Mouse (Mus musculus): Measurements from ENCODE around the gene Pycr1. TPM values are rescaled to one million over a fixed set of nuclear protein-coding genes. Genes with fewer than 3 reads are reported as not detected.

The Pycr1 gene
- total and polyA plus RNA-seq, 2 experiments = 0.61 to 2.6 TPM

DNA sequence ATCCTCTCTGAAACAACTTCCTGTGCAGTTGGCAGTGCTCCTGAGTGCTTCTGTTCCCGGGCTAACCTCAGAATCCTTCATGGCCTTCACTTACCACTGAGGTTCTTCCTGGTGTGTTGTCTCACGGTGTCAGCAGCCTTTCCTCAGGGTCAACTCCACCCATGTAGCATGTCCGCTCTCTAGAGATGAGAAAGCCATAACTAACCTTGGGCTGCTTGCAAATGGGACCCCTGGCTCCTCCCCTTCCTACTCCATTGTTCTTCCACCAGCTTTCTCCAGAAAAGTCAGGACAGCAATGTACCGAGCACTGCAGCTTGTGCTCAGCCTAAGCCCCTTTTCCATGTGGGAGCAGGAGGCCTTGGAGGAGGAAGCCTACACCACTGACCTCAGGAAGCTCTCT, 36.8 kb downstream of the Pycr1 start:
- 0 out of 2 replicates have a peak, but pooled peaks cover 3% of the 10 kb centered on the region for H3K4me1 ChIP-seq (ENCODE audit: control insufficient read depth, insufficient read depth, low read length)
- no peaks in the 10 kb centered on the region for H3K27me3 ChIP-seq (ENCODE audit: control insufficient read depth, insufficient read depth, low read length)
- no peak overlapping the region for H3K9ac ChIP-seq (ENCODE audit: low read depth, low read length)
- H3K36me3 ChIP-seq (ENCODE audit: control insufficient read depth, insufficient read depth, low read length) = peaks cover 13% of the 10 kb centered on the region
- no peak for TF ChIP-seq CTCF (IDR thresholded peaks at IDR 0.05; ENCODE audit: low read depth, low read length)
- TF ChIP-seq POLR2A (IDR thresholded peaks at IDR 0.05; ENCODE audit: extremely low read depth, insufficient read depth, low read length) = no peak
- WGBS = 74% methylated on average over 4 of the region's 4 CpGs
- DNase-seq (ENCODE audit: extremely low read depth, low read depth, low spot score) = no peak
- H3K27ac ChIP-seq (replicated peaks; ENCODE audit: insufficient read depth, low read depth, low read length) = no peak overlapping the region
- H3K79me2 ChIP-seq (ENCODE audit: control insufficient read depth, insufficient read depth, low read length) = no peaks in the 10 kb centered on the region
- H3K4me3 ChIP-seq (ENCODE audit: insufficient read depth, low read depth, low read length) = no peak overlapping the region

DNA sequence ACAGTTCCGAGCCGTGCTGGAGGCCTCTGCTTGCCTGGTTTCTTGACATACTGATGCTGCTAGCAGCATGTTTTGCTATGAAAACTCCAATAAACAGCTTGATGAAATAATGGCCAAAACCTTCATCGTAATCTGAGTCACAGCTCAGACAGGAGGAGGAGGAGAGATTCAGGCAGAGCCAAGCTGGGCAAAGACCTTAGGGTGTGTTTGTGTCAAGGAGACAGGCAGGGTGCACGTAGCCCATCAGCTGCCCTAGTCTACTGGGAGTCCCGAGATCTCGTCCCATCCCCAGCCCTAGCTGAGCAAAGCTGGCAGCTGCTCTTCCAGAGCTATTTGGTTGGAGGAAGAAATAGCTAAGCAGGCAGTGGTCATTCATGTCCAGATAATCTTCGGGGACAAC, 37.9 kb downstream of the Pycr1 start:
- 0 out of 2 replicates have a peak, but pooled peaks cover 3% of the 10 kb centered on the region for H3K4me1 ChIP-seq (ENCODE audit: control insufficient read depth, insufficient read depth, low read length)
- no peak overlapping the region for H3K4me3 ChIP-seq (ENCODE audit: insufficient read depth, low read depth, low read length)
- 90% methylated on average over 7 of the region's 7 CpGs for WGBS
- peaks cover 4% of the 10 kb centered on the region; the same call in 1 of the 2 replicates for H3K36me3 ChIP-seq (ENCODE audit: control insufficient read depth, insufficient read depth, low read length)
- H3K9ac ChIP-seq (ENCODE audit: low read depth, low read length) = no peak overlapping the region
- no peak for DNase-seq (ENCODE audit: extremely low read depth, low read depth, low spot score)
- no peak for TF ChIP-seq POLR2A (IDR thresholded peaks at IDR 0.05; ENCODE audit: extremely low read depth, insufficient read depth, low read length)
- no peak for TF ChIP-seq CTCF (IDR thresholded peaks at IDR 0.05; ENCODE audit: low read depth, low read length)
- H3K27ac ChIP-seq (replicated peaks; ENCODE audit: insufficient read depth, low read depth, low read length) = no peak overlapping the region
- H3K27me3 ChIP-seq (ENCODE audit: control insufficient read depth, insufficient read depth, low read length) = no peaks in the 10 kb centered on the region
- H3K79me2 ChIP-seq (ENCODE audit: control insufficient read depth, insufficient read depth, low read length) = no peaks in the 10 kb centered on the region

DNA sequence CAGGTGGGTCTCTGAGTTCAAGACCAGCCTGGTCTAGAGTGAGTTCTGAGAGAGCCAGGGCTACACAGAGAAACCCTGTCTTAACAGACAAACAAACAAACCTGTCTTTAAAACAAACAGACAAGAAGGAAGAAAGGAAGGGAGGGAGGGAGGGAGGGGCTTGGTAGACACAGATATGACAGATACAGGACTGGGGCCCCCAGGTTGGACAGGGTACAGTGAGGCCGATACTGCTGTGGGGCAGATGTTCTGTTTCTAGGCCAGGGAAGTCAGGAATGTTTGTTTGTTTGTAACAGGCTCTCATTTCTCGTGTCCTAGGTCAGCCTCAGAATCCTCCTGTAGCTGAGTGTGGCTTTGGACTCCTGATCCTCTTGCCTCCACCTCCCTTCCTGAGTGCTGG, 40.0 kb downstream of the Pycr1 start:
- H3K4me1 ChIP-seq (ENCODE audit: control insufficient read depth, insufficient read depth, low read length) = peaks cover 5% of the 10 kb centered on the region; the same call in 1 of the 2 replicates
- no peaks in the 10 kb centered on the region for H3K27me3 ChIP-seq (ENCODE audit: control insufficient read depth, insufficient read depth, low read length)
- no peak overlapping the region for H3K4me3 ChIP-seq (ENCODE audit: insufficient read depth, low read depth, low read length)
- H3K27ac ChIP-seq (replicated peaks; ENCODE audit: insufficient read depth, low read depth, low read length) = no peak overlapping the region
- H3K36me3 ChIP-seq (ENCODE audit: control insufficient read depth, insufficient read depth, low read length) = peaks cover 3% of the 10 kb centered on the region; the same call in 1 of the 2 replicates
- WGBS = 83% methylated on average over 2 of the region's 2 CpGs
- TF ChIP-seq CTCF (IDR thresholded peaks at IDR 0.05; ENCODE audit: low read depth, low read length) = no peak
- no peak for TF ChIP-seq POLR2A (IDR thresholded peaks at IDR 0.05; ENCODE audit: extremely low read depth, insufficient read depth, low read length)
- DNase-seq (ENCODE audit: extremely low read depth, low read depth, low spot score) = no peak
- H3K9ac ChIP-seq (ENCODE audit: low read depth, low read length) = no peak overlapping the region
- H3K79me2 ChIP-seq (ENCODE audit: control insufficient read depth, insufficient read depth, low read length) = no peaks in the 10 kb centered on the region

DNA sequence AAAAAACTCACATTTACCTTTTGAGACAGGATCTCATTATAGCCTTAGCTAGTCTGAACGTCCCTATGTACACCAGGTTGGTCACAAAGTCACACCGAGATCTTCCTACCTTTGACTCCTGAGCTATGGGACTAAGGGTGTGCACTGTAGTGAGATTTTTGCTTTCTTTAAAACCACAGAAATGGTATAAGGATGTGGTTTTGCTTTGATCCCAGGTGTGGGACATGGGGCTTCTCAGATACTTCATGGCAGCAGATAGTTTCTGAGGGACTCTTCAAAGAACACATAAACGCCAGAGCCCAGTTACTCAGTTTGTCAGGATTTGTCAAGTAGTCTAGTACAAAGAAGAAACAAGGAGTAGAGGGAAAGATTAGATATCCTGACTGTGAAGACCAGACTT, 42.9 kb downstream of the Pycr1 start:
- H3K4me1 ChIP-seq (ENCODE audit: control insufficient read depth, insufficient read depth, low read length) = peaks cover 11% of the 10 kb centered on the region
- H3K36me3 ChIP-seq (ENCODE audit: control insufficient read depth, insufficient read depth, low read length) = peaks cover 9% of the 10 kb centered on the region
- WGBS = 94% methylated on average over 3 of the region's 3 CpGs

DNA sequence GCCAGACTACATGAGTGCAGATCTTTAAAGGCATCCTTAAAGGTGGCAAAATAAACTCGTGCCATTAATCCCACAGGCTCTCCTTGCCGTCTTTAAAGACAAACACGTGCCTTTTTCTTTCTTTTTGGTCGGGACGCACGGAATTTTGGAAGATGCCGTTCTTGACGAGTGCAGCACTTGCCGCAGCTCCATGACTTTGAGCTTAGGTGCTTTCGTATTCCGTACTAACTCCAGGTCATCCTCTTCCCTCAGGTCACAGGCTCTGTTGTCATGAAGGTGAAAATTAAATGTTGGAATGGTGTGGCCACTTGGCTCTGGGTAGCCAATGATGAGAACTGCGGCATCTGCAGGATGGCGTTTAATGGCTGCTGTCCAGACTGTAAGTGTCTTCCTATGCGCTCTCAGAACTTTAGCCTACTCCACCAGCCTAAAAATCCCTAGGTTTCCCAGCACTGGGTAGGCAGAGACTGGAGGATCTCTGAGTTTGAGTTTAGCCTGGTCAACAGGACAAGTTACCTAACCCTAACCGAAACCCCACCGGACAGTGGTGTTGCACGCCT, 44.5 kb downstream of the Pycr1 start:
- Histone ChIP-seq H3K27me3 (ENCODE audit: control insufficient read depth, insufficient read depth, low read length) (no peaks in the 10 kb centered on the region), H3K9ac (ENCODE audit: low read depth, low read length) (no peak overlapping the region), H3K36me3 (ENCODE audit: control insufficient read depth, insufficient read depth, low read length) (peaks cover 15% of the 10 kb centered on the region), H3K4me3 (ENCODE audit: insufficient read depth, low read depth, low read length) (peak overlapping the region; percentile 46; the same call in 1 of the 2 replicates), H3K27ac (replicated peaks; ENCODE audit: insufficient read depth, low read depth, low read length) (no peak overlapping the region), H3K79me2 (ENCODE audit: control insufficient read depth, insufficient read depth, low read length) (peaks cover 13% of the 10 kb centered on the region; the same call in 1 of the 2 replicates), H3K4me1 (ENCODE audit: control insufficient read depth, insufficient read depth, low read length) (peaks cover 11% of the 10 kb centered on the region)
- 54% methylated on average over 17 of the region's 17 CpGs for WGBS
- TF ChIP-seq CTCF (IDR thresholded peaks at IDR 0.05; ENCODE audit: low read depth, low read length) = no peak
- no peak for DNase-seq (ENCODE audit: extremely low read depth, low read depth, low spot score)

More for the DNA sequence above, 42.9 kb downstream of the Pycr1 start:
- no peak for DNase-seq (ENCODE audit: extremely low read depth, low read depth, low spot score)
- Histone ChIP-seq H3K27ac (replicated peaks; ENCODE audit: insufficient read depth, low read depth, low read length) (no peak overlapping the region), H3K9ac (ENCODE audit: low read depth, low read length) (no peak overlapping the region), H3K79me2 (ENCODE audit: control insufficient read depth, insufficient read depth, low read length) (peaks cover 13% of the 10 kb centered on the region; the same call in 1 of the 2 replicates), H3K27me3 (ENCODE audit: control insufficient read depth, insufficient read depth, low read length) (no peaks in the 10 kb centered on the region), H3K4me3 (ENCODE audit: insufficient read depth, low read depth, low read length) (no peak overlapping the region)
- TF ChIP-seq CTCF (IDR thresholded peaks at IDR 0.05; ENCODE audit: low read depth, low read length) = no peak
- no peak for TF ChIP-seq POLR2A (IDR thresholded peaks at IDR 0.05; ENCODE audit: extremely low read depth, insufficient read depth, low read length)

DNA sequence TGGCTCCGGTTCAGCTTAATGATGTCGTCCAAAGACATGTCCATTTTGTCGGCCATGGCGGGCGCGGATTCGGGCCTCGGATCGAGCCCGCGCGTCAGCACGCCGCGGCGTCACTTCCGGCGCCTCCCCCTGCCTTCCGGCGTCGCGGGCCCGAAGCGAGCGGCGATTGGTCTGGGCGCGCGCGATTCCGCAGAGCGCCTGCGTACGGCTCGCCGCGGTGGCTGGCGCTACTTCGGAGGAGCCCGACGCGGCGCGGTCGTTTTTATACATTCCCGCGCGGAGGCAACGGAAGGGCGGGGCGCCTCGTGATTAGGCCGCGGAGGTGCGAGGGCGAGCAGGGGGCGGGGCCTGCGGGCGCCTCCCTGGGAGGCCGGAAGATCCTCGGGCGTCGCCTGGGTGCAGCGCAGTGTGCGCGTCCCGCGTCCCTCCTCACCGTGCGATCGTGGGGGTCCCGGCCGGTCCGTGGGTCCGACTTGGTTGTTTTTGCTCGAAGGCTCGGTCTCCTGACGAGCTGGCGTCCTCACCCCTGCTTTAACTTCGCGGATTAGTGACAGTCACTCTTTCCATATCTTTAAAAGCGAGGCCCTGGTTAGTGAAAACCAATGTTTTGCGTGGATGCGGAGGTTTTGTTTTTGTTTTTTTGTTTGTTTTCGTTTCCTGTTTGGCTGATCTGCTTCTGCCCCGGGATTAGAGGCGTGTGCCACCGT, 45.1 kb downstream of the Pycr1 start, which contains the start of the genes Alyref and Anapc11:
Gene Alyref (minus strand): TSS at position 83 of the 707 bp plus-strand sequence.
Gene Anapc11 (plus strand): TSS at position 139 of the 707 bp plus-strand sequence.
- peak within 1 kb of the TSS; percentile 10 for H3K27ac ChIP-seq (replicated peaks; ENCODE audit: insufficient read depth, low read depth, low read length)
- peak within 1 kb of the TSS; percentile 89 for H3K9ac ChIP-seq (ENCODE audit: low read depth, low read length)
- H3K36me3 ChIP-seq (ENCODE audit: control insufficient read depth, insufficient read depth, low read length) = peaks cover 17% of the 10 kb centered on the region
- DNase-seq (ENCODE audit: extremely low read depth, low read depth, low spot score) = peak; percentile 68
- TF ChIP-seq POLR2A (IDR thresholded peaks at IDR 0.05; ENCODE audit: extremely low read depth, insufficient read depth, low read length) (0 out of 2 replicates have a peak, but pooled peaks have one; percentile 31), CTCF (IDR thresholded peaks at IDR 0.05; ENCODE audit: low read depth, low read length) (no peak)
- H3K27me3 ChIP-seq (ENCODE audit: control insufficient read depth, insufficient read depth, low read length) = no peaks in the 10 kb centered on the region
- peaks cover 13% of the 10 kb centered on the region; the same call in 1 of the 2 replicates for H3K79me2 ChIP-seq (ENCODE audit: control insufficient read depth, insufficient read depth, low read length)
- H3K4me1 ChIP-seq (ENCODE audit: control insufficient read depth, insufficient read depth, low read length) = peaks cover 11% of the 10 kb centered on the region
- peak within 1 kb of the TSS; percentile 80 for H3K4me3 ChIP-seq (ENCODE audit: insufficient read depth, low read depth, low read length)
- WGBS = 1% methylated on average over 88 of the region's 88 CpGs
